In genomic region chr6:30132399-30132798, GRCm38 (mm10) we compare ENCODE assay signal across 19 mouse cellular contexts.
"Had no signal": no experiment of that assay in that cellular context is flagged by ENCODE, and none has a peak within 500 bp of the region (broad histone marks: within the 10 kb centered on the region; RNA-seq: fewer than 3 reads in every experiment).

No protein-coding gene starts in this region.

- H3K4me2 ChIP-seq: limb, embryonic 13.5 days; lung, embryonic 14.5 days; midbrain, embryonic 12.5 days; neural tube, embryonic 13.5 days had no signal

- H3K9me3 ChIP-seq: limb, embryonic 10.5 days; limb, embryonic 13.5 days; midbrain, embryonic 12.5 days; neural tube, embryonic 13.5 days had no signal

- H3K4me3 ChIP-seq: layer of hippocampus, adult 2 months; limb, embryonic 10.5 days; limb, embryonic 13.5 days; midbrain, embryonic 12.5 days; myocyte; neural tube, embryonic 13.5 days had no signal

- H3K27ac ChIP-seq: layer of hippocampus, adult 2 months; limb, embryonic 10.5 days; limb, embryonic 13.5 days; midbrain, embryonic 12.5 days; neural tube, embryonic 13.5 days had no signal

- ATAC-seq: inflammation-experienced regulatory T-cells, adult 6 months; intestine, embryonic 16.5 days; lung, postnatal 0 days; midbrain, embryonic 16.5 days had no signal

- DNase-seq: kidney, adult 18-20 months; kidney, adult 9 months; kidney, postnatal 14 days; kidney, postnatal 4 days; layer of hippocampus, adult 9-11 months; lung, embryonic 14.5 days; thymus, adult 2 months; thymus, postnatal 14 days; thymus, postnatal 4 days had no signal

- H3K27me3 ChIP-seq: limb, embryonic 13.5 days; midbrain, embryonic 12.5 days; neural tube, embryonic 13.5 days had no signal

- H3K4me1 ChIP-seq: limb, embryonic 13.5 days; midbrain, embryonic 12.5 days; neural tube, embryonic 13.5 days had no signal

- H3K9ac ChIP-seq: limb, embryonic 13.5 days; lung, embryonic 14.5 days; midbrain, embryonic 12.5 days; neural tube, embryonic 13.5 days had no signal
